Mouse (Mus musculus) lung, postnatal 0 days (tissue): Measurements from ENCODE around the gene Tmc7.

Experiments used
- CTCF ChIP-seq: IDR thresholded peaks from 2 replicates; pipeline ENCODE4 v1.5.1; 2016; ENCODE audit warnings: antibody characterized with exemption, mild to moderate bottlenecking
- EP300 ChIP-seq: IDR thresholded peaks from 2 replicates; pipeline ENCODE4 v1.6.1; 2016; ENCODE audit warnings: antibody characterized with exemption, mild to moderate bottlenecking, control low read depth

- TF ChIP-seq CTCF (no peak), EP300 (no peak)
These were observed 82.2 kb downstream of the Tmc7 start for GRCm38 (mm10) chr7:118502333-118502732.
